Mouse (Mus musculus): Measurements from ENCODE around the gene Slc35b4.

Gene Slc35b4

GRCm38 (mm10) chr6:34176864-34177247 lies at the start of gene Slc35b4:
Gene Slc35b4, minus strand, starts transcription at chr6:34177111.
- peak; percentile 65 to 87 for DNase-seq (ENCODE audit: low spot score in 2 of 2)

GRCm38 (mm10) chr6:34225004-34225599 lies 48.2 kb upstream of the Slc35b4 start:
- no peak for DNase-seq (ENCODE audit: low spot score in 2 of 2)

GRCm38 (mm10) chr6:34216450-34217319 lies 39.8 kb upstream of the Slc35b4 start:
- no peak for DNase-seq (ENCODE audit: low spot score in 2 of 2)

- no peak for DNase-seq (ENCODE audit: low spot score in 2 of 2)
Measured at GRCm38 (mm10) chr6:34205754-34206153, 28.8 kb upstream of the Slc35b4 start.

GRCm38 (mm10) chr6:34204971-34205572 lies 28.2 kb upstream of the Slc35b4 start:
- DNase-seq (ENCODE audit: low spot score in 2 of 2): peak in 1 of 2 experiments; percentile 11

GRCm38 (mm10) chr6:34203503-34203902 lies 26.6 kb upstream of the Slc35b4 start:
- DNase-seq (ENCODE audit: low spot score in 2 of 2): no peak

GRCm38 (mm10) chr6:34194981-34195380 lies 18.1 kb upstream of the Slc35b4 start:
- no peak for DNase-seq (ENCODE audit: low spot score in 2 of 2)

- DNase-seq (ENCODE audit: low spot score in 2 of 2): peak; percentile 46 to 55
Measured at GRCm38 (mm10) chr6:34193708-34194475, 17.0 kb upstream of the Slc35b4 start.

GRCm38 (mm10) chr6:34191401-34191800 lies 14.5 kb upstream of the Slc35b4 start:
- no peak for DNase-seq (ENCODE audit: low spot score in 2 of 2)

- DNase-seq (ENCODE audit: low spot score in 2 of 2): no peak
Measured at GRCm38 (mm10) chr6:34189494-34189893, 12.6 kb upstream of the Slc35b4 start.

- DNase-seq (ENCODE audit: low spot score in 2 of 2): no peak
Measured at GRCm38 (mm10) chr6:34187986-34188599, 11.2 kb upstream of the Slc35b4 start.

- no peak for DNase-seq (ENCODE audit: low spot score in 2 of 2)
Measured at GRCm38 (mm10) chr6:34187273-34187863, 10.5 kb upstream of the Slc35b4 start.

- DNase-seq (ENCODE audit: low spot score in 2 of 2): no peak
Measured at GRCm38 (mm10) chr6:34183326-34183725, 6.4 kb upstream of the Slc35b4 start.

- DNase-seq (ENCODE audit: low spot score in 2 of 2): no peak
Measured at GRCm38 (mm10) chr6:34181961-34182360, 5.0 kb upstream of the Slc35b4 start.

GRCm38 (mm10) chr6:34179911-34180310 lies 3.0 kb upstream of the Slc35b4 start:
- no peak for DNase-seq (ENCODE audit: low spot score in 2 of 2)

- no peak for DNase-seq (ENCODE audit: low spot score in 2 of 2)
Measured at GRCm38 (mm10) chr6:34179007-34179406, 2.1 kb upstream of the Slc35b4 start.

GRCm38 (mm10) chr6:34176111-34176863 lies 624 bp downstream of the Slc35b4 start:
- DNase-seq (ENCODE audit: low spot score in 2 of 2): no peak

- DNase-seq (ENCODE audit: low spot score in 2 of 2): no peak
Measured at GRCm38 (mm10) chr6:34174715-34175114, 2.2 kb downstream of the Slc35b4 start.

GRCm38 (mm10) chr6:34173251-34173650 lies 3.7 kb downstream of the Slc35b4 start:
- DNase-seq (ENCODE audit: low spot score in 2 of 2): no peak

- no peak for DNase-seq (ENCODE audit: low spot score in 2 of 2)
Measured at GRCm38 (mm10) chr6:34171748-34172457, 5.0 kb downstream of the Slc35b4 start.
